Mouse (Mus musculus) testis, adult 2 months (tissue): ENCODE measurements around the gene Trove2.

Experiments
- CTCF ChIP-seq: fragments of 200-500 bp; IDR thresholded peaks from 2 replicates; pipeline ENCODE4 v1.5.1; 2012; ENCODE audit warnings: low read depth, mild to moderate bottlenecking, inconsistent platforms, low read length, moderate library complexity; ENCODE audit not compliant: control insufficient read depth, insufficient read depth, insufficient replicate concordance
- POLR2A ChIP-seq: fragments of 200-500 bp; IDR thresholded peaks from 2 replicates; pipeline ENCODE4 v1.6.1; 2012; ENCODE audit warnings: low read depth, mild to moderate bottlenecking, inconsistent platforms, low read length, moderate library complexity; ENCODE audit not compliant: control insufficient read depth

- no peak for TF ChIP-seq CTCF
- TF ChIP-seq POLR2A: no peak
Observed at GRCm38 (mm10) chr1:143770444-143771109, 6.3 kb downstream of the Trove2 start.
